Mouse (Mus musculus): ENCODE data around the gene Umad1. TPM values are rescaled to one million over a fixed set of nuclear protein-coding genes. Genes with fewer than 3 reads are reported as not detected.

Gene Umad1
- polyA plus RNA-seq, 1 experiment = 12.7 TPM

DNA sequence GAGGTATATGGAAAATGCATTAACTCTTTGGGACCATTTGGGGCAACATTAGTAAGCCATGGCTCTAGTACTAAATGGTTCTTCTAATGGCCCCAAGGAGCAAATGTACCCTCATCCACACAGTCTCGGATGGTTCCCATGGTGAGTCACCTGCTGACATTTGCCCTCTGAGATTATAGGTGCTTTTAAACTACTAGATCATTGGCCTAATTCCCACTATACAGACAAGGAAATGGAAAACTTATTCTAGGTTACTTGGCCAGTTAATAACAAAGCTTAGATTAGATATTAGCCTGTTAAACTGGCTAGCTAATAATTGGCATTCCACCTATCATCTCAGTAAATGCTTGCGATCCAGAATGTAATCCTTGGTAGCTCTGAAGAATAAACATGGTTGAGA lies 203.4 kb downstream of the Umad1 start:
- WGBS = 47% methylated on average over 2 of the region's 2 CpGs

DNA sequence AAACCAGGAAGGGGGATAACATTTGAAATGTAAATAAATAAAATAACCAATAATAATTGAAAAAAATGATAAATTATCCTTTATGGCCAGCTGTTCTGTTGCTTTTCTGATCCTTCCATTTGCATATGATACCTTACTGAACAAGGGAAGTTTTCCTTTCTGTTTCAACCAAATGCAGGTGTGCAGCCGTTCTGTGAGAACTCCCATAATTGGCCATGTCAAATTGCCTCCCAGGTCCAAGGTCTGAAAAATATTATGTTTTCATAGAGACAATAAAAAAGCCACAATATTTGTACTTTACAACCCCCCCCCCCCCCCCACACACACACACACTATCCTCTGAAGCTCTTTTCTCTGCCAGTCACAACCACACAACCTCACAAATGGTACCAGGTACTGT lies 206.3 kb downstream of the Umad1 start:
- WGBS = 23% methylated on average over 1 of the region's 1 CpGs
- peak; percentile 70 for DNase-seq (ENCODE audit: low read depth, low spot score)

More for the DNA sequence above, 203.4 kb downstream of the Umad1 start:
- no peak for DNase-seq (ENCODE audit: low read depth, low spot score)

DNA sequence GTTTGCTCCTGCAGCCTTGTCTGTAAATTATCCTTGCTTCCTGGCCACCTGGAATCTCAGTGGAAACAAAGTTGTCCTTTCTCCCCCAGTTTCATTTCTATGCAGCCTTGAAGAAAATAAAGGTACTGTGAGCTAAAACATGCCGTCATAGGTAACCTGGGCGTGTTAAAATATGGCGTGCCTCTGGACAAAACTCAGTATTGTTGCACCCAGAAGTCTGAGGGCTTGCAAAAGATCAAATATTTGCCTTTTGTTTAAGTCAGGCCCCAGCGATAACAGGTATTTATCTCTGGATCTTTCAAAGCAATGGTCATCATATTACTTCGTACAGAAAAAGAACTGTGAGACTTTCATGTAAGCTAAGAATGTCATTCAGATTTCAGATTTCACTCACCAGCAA lies 206.9 kb downstream of the Umad1 start:
- DNase-seq (ENCODE audit: low read depth, low spot score) = no peak
- WGBS = 39% methylated on average over 5 of the region's 5 CpGs

DNA sequence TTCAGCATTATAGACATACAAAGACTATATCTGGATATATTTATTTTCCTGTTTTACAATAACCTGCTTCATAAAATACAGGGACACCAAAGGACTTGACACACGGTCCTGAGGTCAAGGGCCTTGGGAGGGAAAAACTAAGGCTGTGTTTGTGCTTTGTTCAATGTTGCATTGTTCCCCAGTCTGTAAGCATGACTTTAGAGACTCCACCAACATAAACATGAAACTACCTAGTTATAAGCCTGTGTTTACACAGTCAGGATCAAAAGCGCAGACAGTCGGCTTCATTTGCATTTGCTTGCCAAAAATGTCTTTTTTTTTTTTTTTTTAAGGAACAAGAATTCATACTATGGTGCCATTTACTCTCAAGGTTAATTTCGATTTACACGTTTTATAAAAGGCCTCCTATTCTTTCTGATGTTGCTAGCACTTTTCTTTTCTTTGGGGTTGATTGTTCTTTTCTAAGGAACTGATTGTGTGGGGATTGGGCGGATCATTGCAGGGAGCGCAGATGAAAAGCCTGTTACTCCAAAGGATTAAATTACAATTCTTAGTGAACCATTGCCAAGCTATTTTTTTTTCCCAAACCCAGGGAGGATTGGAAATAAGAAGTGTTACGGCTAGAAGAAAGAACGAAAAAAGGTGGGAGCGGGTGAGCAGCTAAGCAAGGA lies 208.7 kb downstream of the Umad1 start:
- WGBS = 42% methylated on average over 10 of the region's 10 CpGs

DNA sequence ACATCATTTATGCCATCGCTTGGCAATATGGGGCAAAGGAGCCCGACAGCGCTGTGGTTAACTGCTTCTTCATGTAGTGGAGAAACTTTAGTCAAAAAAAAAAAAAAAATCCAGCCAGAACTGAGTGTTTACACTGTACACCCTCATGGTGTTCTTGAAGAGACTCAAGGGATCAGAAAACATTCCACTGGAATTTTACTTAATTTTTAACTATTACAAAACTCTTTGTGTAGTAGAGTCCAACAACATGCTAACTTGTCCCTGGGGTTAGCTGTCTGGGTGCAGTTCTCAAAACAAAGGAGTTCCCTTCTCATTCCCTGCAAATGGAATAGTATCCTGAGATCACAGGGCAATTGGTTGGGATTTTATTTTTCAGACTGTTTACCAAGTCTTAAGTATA lies 210.8 kb downstream of the Umad1 start:
- 75% methylated on average over 3 of the region's 3 CpGs for WGBS
- no peak for DNase-seq (ENCODE audit: low read depth, low spot score)

More for the DNA sequence above, 208.7 kb downstream of the Umad1 start:
- DNase-seq (ENCODE audit: low read depth, low spot score) = no peak

DNA sequence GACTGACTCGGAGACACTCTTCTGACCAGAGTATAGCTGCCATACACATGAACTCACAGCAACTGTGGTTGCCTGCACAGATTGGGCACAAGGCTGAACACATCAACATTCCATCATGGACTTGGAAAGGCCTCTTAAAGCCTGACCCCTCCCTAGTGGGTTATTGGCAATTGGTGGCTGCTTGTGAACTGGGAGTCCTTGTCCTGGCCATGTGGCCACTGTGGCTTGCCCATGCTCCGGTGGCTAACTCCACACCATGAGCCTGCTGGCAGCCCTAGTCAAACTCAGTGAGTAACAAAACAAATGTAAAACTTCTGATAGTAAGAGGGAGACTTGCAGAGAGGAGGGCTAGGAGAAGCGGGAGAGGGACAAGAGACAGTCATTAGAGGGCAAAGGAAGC lies 213.0 kb downstream of the Umad1 start:
- WGBS = 95% methylated on average over 3 of the region's 3 CpGs
- no peak for DNase-seq (ENCODE audit: low read depth, low spot score)

DNA sequence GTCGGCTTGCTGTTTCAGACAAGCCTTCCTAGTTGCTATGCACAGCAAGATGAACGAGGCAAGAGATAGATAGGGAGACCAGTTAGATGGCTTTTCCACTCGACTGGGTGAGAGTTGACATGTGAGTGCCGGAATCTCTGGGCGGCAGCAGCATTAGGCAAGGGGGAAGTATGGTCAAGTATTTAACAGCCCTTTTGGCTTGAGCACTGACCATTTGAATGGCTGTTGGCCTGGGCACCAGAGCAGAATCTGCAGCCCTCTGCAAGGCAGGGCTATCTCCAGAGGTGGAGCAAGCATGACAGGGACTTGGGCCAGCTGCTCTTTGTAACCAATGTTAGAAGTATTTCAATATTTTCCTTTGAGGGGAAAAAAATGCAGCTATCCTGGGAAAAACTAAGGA lies 213.8 kb downstream of the Umad1 start:
- WGBS = 59% methylated on average over 5 of the region's 5 CpGs
- no peak for DNase-seq (ENCODE audit: low read depth, low spot score)

DNA sequence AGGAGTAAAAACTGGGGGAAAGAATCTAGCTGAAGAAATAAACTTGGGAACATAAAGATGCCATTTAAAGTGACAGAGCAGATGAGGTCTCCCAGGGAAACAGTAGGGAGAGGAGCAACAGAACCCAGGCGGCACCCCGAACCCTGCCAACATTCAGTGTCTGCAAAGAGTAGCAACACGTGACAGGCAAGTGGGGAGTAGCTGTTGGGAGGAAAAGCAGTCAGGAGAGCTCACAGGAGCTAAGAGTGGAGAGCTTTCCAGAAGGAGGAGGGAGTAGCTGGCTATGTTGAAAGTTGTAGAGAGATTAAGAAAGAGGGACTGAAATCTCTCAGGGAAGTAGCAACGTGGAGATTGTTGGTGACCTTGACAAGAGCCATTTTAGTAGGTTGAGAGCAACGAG lies 214.4 kb downstream of the Umad1 start:
- DNase-seq (ENCODE audit: low read depth, low spot score) = no peak
- 40% methylated on average over 5 of the region's 5 CpGs for WGBS

DNA sequence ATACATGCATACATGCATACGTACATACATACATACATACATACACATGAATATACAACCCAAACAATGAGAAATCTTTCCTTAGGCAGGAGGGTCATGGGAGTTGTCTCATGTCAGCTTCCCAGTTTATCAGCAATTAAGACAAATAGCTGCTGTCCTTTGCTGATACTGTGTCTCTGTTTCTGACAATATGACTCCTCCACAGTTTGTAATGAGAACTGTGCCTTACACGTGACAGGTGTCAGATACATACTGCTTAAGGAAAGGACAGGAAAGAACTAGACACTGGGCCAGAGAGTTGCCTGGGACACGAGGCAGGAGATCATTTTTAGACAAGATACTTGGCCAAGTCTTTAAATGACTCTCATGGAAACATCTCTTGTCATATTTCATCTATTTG lies 215.2 kb downstream of the Umad1 start:
- 79% methylated on average over 3 of the region's 3 CpGs for WGBS

DNA sequence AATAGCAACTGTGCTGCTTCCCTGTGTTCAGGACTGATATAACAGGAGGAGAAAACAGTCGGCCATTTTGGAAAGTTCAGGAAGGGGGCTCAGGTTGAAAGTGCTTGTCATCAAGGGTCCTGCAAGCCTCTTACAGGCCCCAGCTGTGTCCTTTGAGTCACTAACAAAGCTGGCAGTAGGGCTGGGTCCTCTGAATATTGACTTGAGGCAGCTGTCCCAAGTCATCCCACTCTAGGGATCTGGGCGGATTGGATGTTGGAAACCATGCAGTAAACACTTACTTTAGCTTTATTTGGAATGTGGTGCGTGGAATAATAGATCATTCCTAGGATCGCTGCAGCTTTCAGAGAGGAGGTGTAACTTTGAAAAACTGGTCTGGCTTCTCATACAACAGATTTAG lies 215.7 kb downstream of the Umad1 start:
- no peak for DNase-seq (ENCODE audit: low read depth, low spot score)
- 80% methylated on average over 4 of the region's 4 CpGs for WGBS

More for the DNA sequence above, 215.2 kb downstream of the Umad1 start:
- DNase-seq (ENCODE audit: low read depth, low spot score) = no peak

DNA sequence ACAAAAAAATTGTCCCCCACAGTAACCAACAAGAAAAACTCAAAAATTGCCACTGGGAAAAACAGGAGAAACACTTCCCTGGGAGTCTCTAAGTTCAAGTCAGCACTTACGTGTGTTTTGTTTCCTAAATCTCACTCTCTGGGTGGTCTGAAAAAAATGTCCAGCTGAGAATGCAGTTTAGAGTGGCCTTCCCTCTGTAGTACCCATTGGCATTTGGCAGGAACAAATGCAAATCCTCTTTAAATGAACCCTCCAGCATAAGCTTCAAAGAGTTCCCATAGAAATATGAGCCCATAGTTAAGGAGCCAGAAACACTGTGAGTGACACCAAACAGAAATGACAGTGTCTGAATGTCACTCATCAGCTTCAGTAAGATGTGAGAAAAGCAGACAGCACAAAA lies 220.1 kb downstream of the Umad1 start:
- 88% methylated on average over 1 of the region's 1 CpGs for WGBS
- DNase-seq (ENCODE audit: low read depth, low spot score) = no peak

DNA sequence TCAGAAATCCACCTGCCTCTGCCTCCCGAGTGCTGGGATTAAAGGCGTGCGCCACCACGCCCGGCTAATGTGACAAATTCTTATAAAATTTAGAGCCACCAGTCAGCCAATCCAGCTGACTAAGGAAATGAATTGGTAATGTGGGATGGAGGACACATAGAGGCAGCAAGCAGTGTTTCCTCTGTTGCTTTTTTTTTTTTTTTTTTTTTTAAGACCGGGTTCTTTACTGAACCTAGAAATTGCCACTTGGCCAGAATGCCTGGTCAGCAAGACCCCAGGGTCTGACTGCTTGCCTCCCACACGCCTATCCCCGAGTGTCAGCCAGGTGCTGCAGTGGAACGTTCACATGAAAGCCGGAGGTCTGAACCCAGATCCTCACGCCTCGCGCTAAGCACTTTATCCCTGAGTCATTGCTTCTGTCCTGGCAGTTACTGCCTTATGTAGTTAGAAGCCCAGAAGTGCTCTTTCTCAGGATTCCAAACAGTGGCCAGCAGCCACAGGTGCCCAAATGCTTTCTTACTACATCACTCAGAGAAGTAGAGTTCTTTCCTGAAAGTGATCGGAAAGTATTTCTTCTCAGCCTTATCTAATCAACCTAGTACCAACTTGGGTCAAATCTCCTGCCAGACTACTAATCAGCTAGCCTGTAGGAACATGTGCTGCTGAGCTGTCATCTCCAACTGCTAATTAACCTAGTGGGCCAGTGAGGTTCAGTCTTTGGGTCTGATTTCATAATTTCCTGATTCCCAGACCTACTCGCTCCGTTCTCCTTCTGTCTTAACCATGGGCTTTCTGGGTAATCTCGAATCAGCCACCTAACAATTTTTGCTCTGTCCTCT lies 225.6 kb downstream of the Umad1 start:
- WGBS = 85% methylated on average over 17 of the region's 17 CpGs
- DNase-seq (ENCODE audit: low read depth, low spot score) = no peak

DNA sequence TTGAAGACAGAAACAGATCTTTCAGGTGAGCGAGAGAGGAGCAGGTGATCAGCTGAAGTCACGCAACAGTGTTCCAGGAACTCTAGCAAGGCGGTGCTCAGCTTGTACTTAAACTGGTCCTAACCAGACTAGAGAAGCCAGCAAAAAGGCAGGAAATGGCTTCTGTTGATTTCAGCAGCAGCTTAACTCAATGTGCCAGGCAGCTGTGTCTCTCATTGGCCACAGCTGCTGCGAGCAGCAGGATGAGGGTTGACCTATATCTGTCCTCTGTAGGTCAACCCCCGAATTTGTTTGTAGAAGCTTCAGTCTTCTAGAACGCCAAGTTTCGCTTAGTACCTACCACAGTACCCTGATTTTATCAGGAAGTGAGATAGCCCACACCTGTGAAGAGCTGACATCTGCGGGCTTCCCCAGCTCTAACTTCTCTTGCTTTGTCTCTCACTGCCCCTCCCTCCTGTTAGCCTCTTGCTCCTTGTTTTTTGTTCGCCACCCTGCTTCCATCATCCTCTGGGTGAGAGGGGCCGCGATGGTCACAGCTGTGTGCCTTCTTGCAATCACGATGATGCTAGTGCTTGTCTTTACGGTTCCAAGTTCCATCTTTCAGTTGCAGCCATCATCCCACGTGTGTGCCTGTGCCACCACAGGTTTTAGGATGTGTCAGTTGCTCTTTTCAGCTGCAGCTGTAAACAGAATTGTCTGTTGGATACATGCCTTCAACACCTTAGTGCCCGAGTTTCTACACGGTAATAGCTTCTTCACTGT lies 226.5 kb downstream of the Umad1 start:
- no peak for DNase-seq (ENCODE audit: low read depth, low spot score)
- 71% methylated on average over 16 of the region's 16 CpGs for WGBS

DNA sequence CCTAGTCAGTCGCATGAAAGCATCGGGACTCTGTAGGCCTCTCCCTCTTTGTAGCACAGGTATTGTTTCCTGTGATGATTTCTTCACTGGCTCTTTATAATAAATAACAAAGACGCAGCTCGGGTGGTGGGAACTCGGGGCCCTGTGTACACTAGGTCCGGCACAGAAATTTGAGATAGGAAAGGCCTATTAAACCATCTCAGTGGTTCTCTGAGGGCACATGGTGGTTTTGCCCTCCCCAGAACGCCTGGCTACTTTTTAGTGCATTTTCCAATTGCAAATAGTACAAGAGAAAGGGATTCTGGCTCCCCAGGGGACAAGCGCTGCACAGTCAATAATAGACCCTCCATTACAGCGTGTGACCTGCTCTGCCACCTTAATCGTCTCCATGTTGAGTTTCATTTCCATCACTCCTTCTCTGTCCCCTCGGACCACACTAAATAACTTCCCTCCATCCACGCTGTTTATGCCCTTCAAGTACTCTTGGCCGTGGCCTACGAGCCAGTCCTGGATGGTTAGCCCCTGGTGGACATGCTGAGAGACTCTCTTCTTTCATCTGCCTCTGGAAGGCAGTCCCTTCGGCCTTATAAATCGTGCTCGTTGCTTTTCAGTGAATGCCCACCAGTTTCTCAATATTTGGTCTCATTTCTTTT lies 227.4 kb downstream of the Umad1 start:
- DNase-seq (ENCODE audit: low read depth, low spot score) = no peak
- 91% methylated on average over 17 of the region's 17 CpGs for WGBS

DNA sequence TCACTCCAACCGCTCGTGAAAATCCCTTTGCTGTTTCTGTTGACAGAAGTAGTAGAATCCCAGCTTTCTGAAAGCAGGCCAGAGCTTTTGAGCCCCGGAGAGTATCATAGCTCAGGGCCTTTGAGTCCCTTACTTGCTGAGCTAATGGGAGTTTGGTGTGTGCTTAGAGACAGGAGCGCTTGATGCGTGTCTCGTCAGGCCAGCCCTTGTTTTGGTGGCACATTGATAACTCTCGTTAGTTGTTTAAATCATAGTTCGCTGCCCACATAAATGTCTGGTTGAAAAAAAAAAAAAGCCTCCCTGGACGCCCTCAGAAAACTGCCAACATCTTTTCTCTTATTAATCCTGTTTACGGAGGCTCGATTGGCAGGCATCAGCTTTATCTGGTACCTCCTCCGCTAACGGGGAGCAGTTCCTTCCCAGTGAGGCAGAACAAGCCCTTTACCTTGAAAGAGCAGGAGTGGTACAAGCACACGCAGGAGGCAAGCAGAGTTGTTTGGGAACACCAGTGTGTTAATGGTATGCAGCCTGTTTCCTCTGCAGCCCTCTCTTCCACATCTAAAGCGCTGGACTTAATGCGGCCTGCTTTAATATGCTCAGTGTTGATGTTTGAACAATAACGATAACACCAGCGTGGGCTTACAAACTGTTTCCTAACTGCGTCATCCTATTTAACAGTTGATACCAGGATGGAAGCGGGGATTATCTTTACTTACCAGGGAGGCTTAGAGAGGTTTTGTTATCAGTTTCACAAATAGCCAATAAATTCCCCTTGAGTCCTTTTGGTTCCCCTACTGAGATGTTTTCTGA lies 228.2 kb downstream of the Umad1 start:
- 78% methylated on average over 20 of the region's 20 CpGs for WGBS

DNA sequence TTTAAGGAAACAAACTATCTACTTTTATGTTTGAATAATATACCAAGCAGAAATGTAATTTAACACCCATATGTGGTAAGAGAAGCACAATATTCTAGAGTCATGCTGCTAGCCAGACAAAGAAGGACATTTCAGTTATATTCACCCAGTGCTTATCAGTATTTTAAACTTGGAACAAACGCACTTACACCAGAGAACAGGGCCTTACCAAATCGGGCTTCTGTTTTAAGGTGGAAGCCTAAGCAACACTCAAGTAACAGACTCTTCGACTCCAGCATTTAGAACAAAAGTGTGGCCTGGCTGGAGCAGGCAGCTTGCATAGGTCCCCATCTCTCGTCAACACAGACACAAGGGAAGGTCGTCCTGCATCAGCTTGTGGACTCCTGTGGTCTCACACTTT lies 229.2 kb downstream of the Umad1 start:
- no peak for DNase-seq (ENCODE audit: low read depth, low spot score)
- 73% methylated on average over 5 of the region's 5 CpGs for WGBS

More for the DNA sequence above, 228.2 kb downstream of the Umad1 start:
- no peak for DNase-seq (ENCODE audit: low read depth, low spot score)

DNA sequence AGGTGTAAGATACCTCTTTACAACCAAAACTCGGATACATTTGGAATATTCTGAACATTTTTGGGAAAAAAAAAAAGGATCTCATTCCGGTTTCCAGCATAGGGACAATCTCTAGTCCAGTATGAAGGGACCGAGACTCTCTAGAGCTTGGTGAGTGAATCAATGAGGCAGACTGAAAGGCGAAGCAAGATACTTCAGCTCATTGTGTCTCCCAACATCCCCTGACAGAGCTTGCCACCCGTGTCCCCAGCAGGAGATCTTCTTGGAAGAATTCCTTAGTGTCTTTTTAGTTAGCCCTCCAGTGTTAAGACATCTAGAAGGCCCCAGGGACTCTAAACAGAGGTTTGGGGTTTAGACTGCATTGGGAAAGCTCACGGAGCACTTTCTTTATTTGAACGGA lies 230.2 kb downstream of the Umad1 start:
- WGBS = 87% methylated on average over 7 of the region's 7 CpGs
- no peak for DNase-seq (ENCODE audit: low read depth, low spot score)

DNA sequence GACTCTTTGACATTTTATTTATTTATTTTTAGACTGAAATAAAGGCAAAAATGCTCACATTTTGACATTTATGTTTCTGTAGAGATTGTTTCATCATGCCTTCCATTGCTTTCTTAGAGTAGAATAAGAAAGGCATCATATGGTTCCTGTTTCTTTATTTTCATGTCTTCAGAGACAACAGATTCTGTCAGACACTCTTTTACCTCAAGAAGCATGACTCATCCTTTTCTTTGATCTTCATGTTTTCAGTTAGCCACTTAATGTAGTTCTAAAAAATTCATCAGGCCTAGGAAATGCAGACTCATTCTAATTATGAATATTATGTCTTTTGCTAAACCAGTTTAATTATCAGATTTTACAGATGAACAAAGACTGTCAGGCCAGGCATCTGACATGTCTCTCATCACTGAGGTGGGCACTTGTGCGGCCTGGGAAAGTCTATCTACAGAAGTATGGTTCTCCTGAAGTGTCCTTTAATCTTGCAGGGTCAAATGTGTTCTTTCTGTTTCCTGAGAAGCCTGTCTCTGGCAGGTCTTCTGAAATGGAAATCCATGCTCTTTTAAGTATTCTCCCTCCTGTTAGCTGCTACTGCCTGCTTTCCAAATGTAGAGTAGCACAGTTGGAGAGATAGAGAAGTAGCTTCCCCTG lies 231.0 kb downstream of the Umad1 start:
- WGBS = 98% methylated on average over 1 of the region's 1 CpGs
- no peak for DNase-seq (ENCODE audit: low read depth, low spot score)

DNA sequence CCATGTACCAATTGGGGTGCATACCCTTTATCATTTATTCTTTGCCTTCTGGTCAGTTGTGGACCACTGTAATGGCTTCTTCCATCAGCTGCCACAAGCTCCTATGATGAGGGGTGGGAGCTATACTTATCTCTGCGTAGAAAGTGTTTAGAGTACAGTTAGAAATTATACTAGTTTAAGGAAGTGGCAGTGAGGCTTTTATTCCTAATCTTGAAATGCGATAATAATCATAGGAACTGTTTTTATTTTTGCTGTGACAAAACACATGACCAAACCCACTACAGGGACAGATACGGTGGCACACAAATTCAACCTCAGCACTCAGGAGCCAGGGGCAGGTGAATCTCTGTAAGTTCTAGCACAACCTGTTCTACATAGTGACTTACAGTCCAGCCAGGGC lies 233.2 kb downstream of the Umad1 start:
- no peak for DNase-seq (ENCODE audit: low read depth, low spot score)
- 92% methylated on average over 3 of the region's 3 CpGs for WGBS
